In genomic region chr7:51300238-51300637, GRCm38 (mm10) we compare ENCODE assay signal across 10 mouse cellular contexts.
DNase-seq lines count a peak whose midpoint lies in the region; ATAC-seq and TF ChIP-seq lines count a peak whose summit lies in the region.
"Had no signal": no experiment of that assay in that cellular context is flagged by ENCODE, and none has a peak within 500 bp of the region (broad histone marks: within the 10 kb centered on the region; RNA-seq: fewer than 3 reads in every experiment).

No protein-coding gene starts in this region.

- no peak overlapping the region for H3K27ac ChIP-seq in intestine, embryonic 14.5 days (ENCODE audit: low read depth)
- H3K27ac ChIP-seq in intestine, postnatal 0 days (ENCODE audit: low read depth, low read length) = no peak overlapping the region
- H3K27ac ChIP-seq in limb, embryonic 14.5 days (replicated peaks; ENCODE audit: low read depth, low read length) = no peak overlapping the region
- no peak overlapping the region for H3K27ac ChIP-seq in forebrain, embryonic 11.5 days (ENCODE audit: low read depth, low read length)
- H3K27ac ChIP-seq: midbrain, embryonic 12.5 days had no signal

- H3K4me1 ChIP-seq in intestine, embryonic 14.5 days (replicated peaks; ENCODE audit: control insufficient read depth, insufficient read depth, low read length) = no peaks in the 10 kb centered on the region
- no peaks in the 10 kb centered on the region for H3K4me1 ChIP-seq in intestine, postnatal 0 days (replicated peaks; ENCODE audit: control insufficient read depth, insufficient read depth, low read length)
- no peaks in the 10 kb centered on the region for H3K4me1 ChIP-seq in limb, embryonic 14.5 days (ENCODE audit: control insufficient read depth, insufficient read depth, low read length)
- no peaks in the 10 kb centered on the region for H3K4me1 ChIP-seq in forebrain, embryonic 11.5 days (replicated peaks; ENCODE audit: control insufficient read depth, insufficient read depth, low read length)
- H3K4me1 ChIP-seq: midbrain, embryonic 12.5 days had no signal

- 7% methylated on average over 3 of the region's 3 CpGs for whole genome bisulfite sequencing in intestine, embryonic 14.5 days
- 27% methylated on average over 3 of the region's 3 CpGs for WGBS in intestine, postnatal 0 days
- WGBS in limb, embryonic 14.5 days = 8% methylated on average over 3 of the region's 3 CpGs
- 51% methylated on average over 3 of the region's 3 CpGs for WGBS in forebrain, embryonic 11.5 days

- H3K36me3 ChIP-seq in intestine, embryonic 14.5 days (ENCODE audit: control insufficient read depth, insufficient read depth, low read length) = no peaks in the 10 kb centered on the region
- H3K36me3 ChIP-seq in intestine, postnatal 0 days (ENCODE audit: control insufficient read depth, insufficient read depth) = no peaks in the 10 kb centered on the region
- no peaks in the 10 kb centered on the region for H3K36me3 ChIP-seq in limb, embryonic 14.5 days (ENCODE audit: control insufficient read depth, insufficient read depth, low read length)
- no peaks in the 10 kb centered on the region for H3K36me3 ChIP-seq in forebrain, embryonic 11.5 days (ENCODE audit: control insufficient read depth, insufficient read depth, low read length)
- H3K36me3 ChIP-seq: midbrain, embryonic 12.5 days had no signal

- H3K4me3 ChIP-seq in intestine, embryonic 14.5 days (ENCODE audit: low read depth, low read length) = no peak overlapping the region
- no peak overlapping the region for H3K4me3 ChIP-seq in intestine, postnatal 0 days (ENCODE audit: low read depth, low read length)
- H3K4me3 ChIP-seq in limb, embryonic 14.5 days (replicated peaks; ENCODE audit: low read length) = no peak overlapping the region
- no peak overlapping the region for H3K4me3 ChIP-seq in forebrain, embryonic 11.5 days (ENCODE audit: low read depth, low read length)
- H3K4me3 ChIP-seq: midbrain, embryonic 12.5 days had no signal

- no peak for TF ChIP-seq CTCF in intestine, postnatal 0 days (IDR thresholded peaks at IDR 0.05; ENCODE audit: low read depth)

- TF ChIP-seq POLR2A in limb, embryonic 14.5 days (IDR thresholded peaks at IDR 0.05; ENCODE audit: borderline replicate concordance, extremely low read depth, insufficient read depth, insufficient read length) = no peak

- H3K27me3 ChIP-seq in intestine, embryonic 14.5 days (replicated peaks; ENCODE audit: control insufficient read depth, insufficient read depth, low read length) = no peaks in the 10 kb centered on the region
- no peaks in the 10 kb centered on the region for H3K27me3 ChIP-seq in intestine, postnatal 0 days (replicated peaks; ENCODE audit: control insufficient read depth, insufficient read depth, low read length)
- no peaks in the 10 kb centered on the region for H3K27me3 ChIP-seq in limb, embryonic 14.5 days (ENCODE audit: control insufficient read depth, insufficient read depth, low read length)
- H3K27me3 ChIP-seq in forebrain, embryonic 11.5 days (ENCODE audit: control insufficient read depth, insufficient read depth, low read length) = no peaks in the 10 kb centered on the region
- H3K27me3 ChIP-seq: midbrain, embryonic 12.5 days had no signal

- peak; percentile 61 for DNase-seq in intestine, embryonic 14.5 days (ENCODE audit: low spot score)
- peak; percentile 60 for DNase-seq in heart, adult 8-10 months (ENCODE audit: low spot score)
- DNase-seq in limb, embryonic 14.5 days (ENCODE audit: low spot score) = peak; percentile 80
- DNase-seq in retina, postnatal 1 day = peak; percentile 62
- no peak for DNase-seq in forebrain, embryonic 11.5 days (ENCODE audit: low spot score)
- DNase-seq in adrenal gland, adult 2 months = no peak
- DNase-seq in adrenal gland, postnatal 4 days (ENCODE audit: low spot score in 2 of 2) = no peak
- DNase-seq: thymus, adult 2 months had no signal

- ATAC-seq in intestine, embryonic 14.5 days (replicated peaks; ENCODE audit: low FRiP score, low TSS enrichment, low read depth) = peak; percentile 64
- ATAC-seq in intestine, postnatal 0 days = no peak
- peak; percentile 93 for ATAC-seq in limb, embryonic 14.5 days (ENCODE audit: low FRiP score, low read depth)
- ATAC-seq in forebrain, embryonic 11.5 days (replicated peaks; ENCODE audit: low FRiP score) = no peak

- no peak overlapping the region for H3K9ac ChIP-seq in intestine, embryonic 14.5 days (ENCODE audit: low read length)
- H3K9ac ChIP-seq in intestine, postnatal 0 days (ENCODE audit: low read depth, low read length) = no peak overlapping the region
- H3K9ac ChIP-seq in limb, embryonic 14.5 days (ENCODE audit: low read depth, low read length, severe bottlenecking) = no peak overlapping the region
- H3K9ac ChIP-seq in forebrain, embryonic 11.5 days (ENCODE audit: low read length) = no peak overlapping the region
- H3K9ac ChIP-seq: midbrain, embryonic 12.5 days had no signal

- no peaks in the 10 kb centered on the region for H3K9me3 ChIP-seq in intestine, embryonic 14.5 days (ENCODE audit: control insufficient read depth, low read length)
- no peaks in the 10 kb centered on the region for H3K9me3 ChIP-seq in intestine, postnatal 0 days (ENCODE audit: control insufficient read depth)
- no peaks in the 10 kb centered on the region for H3K9me3 ChIP-seq in limb, embryonic 14.5 days (ENCODE audit: control insufficient read depth, low read length)
- no peaks in the 10 kb centered on the region for H3K9me3 ChIP-seq in forebrain, embryonic 11.5 days (ENCODE audit: control insufficient read depth, low read length)
- H3K9me3 ChIP-seq: midbrain, embryonic 12.5 days had no signal

- H3K4me2 ChIP-seq in intestine, embryonic 14.5 days (ENCODE audit: low read length) = no peak overlapping the region
- no peak overlapping the region for H3K4me2 ChIP-seq in intestine, postnatal 0 days (replicated peaks; ENCODE audit: low read depth)
- no peak overlapping the region for H3K4me2 ChIP-seq in limb, embryonic 14.5 days (replicated peaks; ENCODE audit: low read depth, low read length, severe bottlenecking)
- no peak overlapping the region for H3K4me2 ChIP-seq in forebrain, embryonic 11.5 days (ENCODE audit: low read depth, low read length, severe bottlenecking)
- H3K4me2 ChIP-seq: midbrain, embryonic 12.5 days had no signal

Comparison
In these comparisons a context has a peak if more than half of its experiments do, and no peak if none do; other contexts are left out.
1. ATAC-seq: peak in intestine, embryonic 14.5 days (single experiment) and limb, embryonic 14.5 days (single experiment); none in intestine, postnatal 0 days (single experiment) and forebrain, embryonic 11.5 days (single experiment).
2. DNase-seq: peak in intestine, embryonic 14.5 days (single experiment), heart, adult 8-10 months (single experiment), limb, embryonic 14.5 days (single experiment) and retina, postnatal 1 day (single experiment); none in forebrain, embryonic 11.5 days (single experiment), adrenal gland, adult 2 months (single experiment) and adrenal gland, postnatal 4 days (0 of 2).